Mouse (Mus musculus) neural tube, embryonic 11.5 days (tissue): Measurements from ENCODE around the gene Baat. TPM values are rescaled to one million over a fixed set of nuclear protein-coding genes. Genes with fewer than 3 reads are reported as not detected.

Source experiments
- ATAC-seq: fragments of 200-750 bp; cut with Nextera tagmentation; 2 replicates; pipeline ENCODE4 v1.8.0; 2017; ENCODE audit warnings: moderate number of reproducible peaks, mild to moderate bottlenecking, moderate TSS enrichment, moderate library complexity; ENCODE audit not compliant: insufficient read depth, low FRiP score, low TSS enrichment
- DNase-seq: peaks from one replicate; pipeline ENCODE4 v3.0.0-alpha.2; 2015; ENCODE audit warnings: low spot score
- H3K27ac ChIP-seq: fragments of 300-500 bp; sonication (generic); 2 replicates; pipeline ENCODE4 v1.5.1; 2014; ENCODE audit warnings: low read depth, mild to moderate bottlenecking, low read length
- H3K27me3 ChIP-seq: fragments of 300-500 bp; sonication (generic); 2 replicates; pipeline ENCODE4 v1.6.1; 2014; ENCODE audit warnings: mild to moderate bottlenecking, low read length, mixed read lengths; ENCODE audit not compliant: control insufficient read depth, insufficient read depth
- H3K36me3 ChIP-seq: fragments of 300-500 bp; sonication (generic); 2 replicates; pipeline ENCODE4 v1.6.1; 2014; ENCODE audit warnings: mild to moderate bottlenecking, low read length, moderate library complexity, mixed read lengths; ENCODE audit not compliant: control insufficient read depth, insufficient read depth
- H3K4me1 ChIP-seq: fragments of 300-500 bp; sonication (generic); 2 replicates; pipeline ENCODE4 v1.6.1; 2014; ENCODE audit warnings: low read length, mixed read lengths; ENCODE audit not compliant: control insufficient read depth, insufficient read depth
- H3K4me2 ChIP-seq: fragments of 300-500 bp; sonication (generic); 2 replicates; pipeline ENCODE4 v1.6.1; 2014; ENCODE audit warnings: low read depth, mild to moderate bottlenecking, moderate library complexity
- H3K4me3 ChIP-seq: fragments of 300-500 bp; sonication (generic); 2 replicates; pipeline ENCODE4 v1.5.1; 2014; ENCODE audit warnings: low read depth, low read length
- H3K9ac ChIP-seq: fragments of 300-500 bp; sonication (generic); 2 replicates; pipeline ENCODE4 v1.6.1; 2014; ENCODE audit warnings: mild to moderate bottlenecking, low read length
- H3K9me3 ChIP-seq: fragments of 300-500 bp; sonication (generic); 2 replicates; pipeline ENCODE4 v1.6.1; 2016; ENCODE audit warnings: low read length; ENCODE audit not compliant: control insufficient read depth
- WGBS: fragments of 180-500 bp; shearing (Covaris S2); extraction: QIAGEN DNeasy Blood & Tissue Kit; methylation state at CpG from one replicate; pipeline ENCODE4 v1.1.7; 2014; 5-methylcytosine and 5-hydroxymethylcytosine counted together
- polyA plus RNA-seq: library from polyadenylated mRNA; unstranded; fragments of >200 nt; fragmentation: Nextera tagmentation; extraction: Ambion mirVana; gene quantifications from 2 replicates; pipeline ENCODE4 v1.2.1, GENCODE M21; 2014

Baat gene
- 0.19 and 0.49 TPM in 2 replicates for polyA plus RNA-seq

- no peak for ATAC-seq
- Histone ChIP-seq H3K4me3 (no peak within 1 kb of the TSS), H3K4me2 (no peak within 1 kb of the TSS), H3K27me3 (no peaks in the 10 kb centered on the region), H3K36me3 (no peaks in the 10 kb centered on the region), H3K9ac (no peak within 1 kb of the TSS), H3K9me3 (no peaks in the 10 kb centered on the region), H3K4me1 (no peaks in the 10 kb centered on the region), H3K27ac (no peak within 1 kb of the TSS)
- 87% methylated on average over 3 of the region's 3 CpGs for WGBS
- DNase-seq, result no peak
These were observed at the start of gene Baat for GRCm38 (mm10) chr4:49506386-49506785. Baat (minus strand) TSS chr4:49506557.

GRCm38 (mm10) chr4:49553380-49553779 lies 47.0 kb upstream of the Baat start:
- no peak overlapping the region for H3K9ac ChIP-seq
- WGBS, result 82% methylated on average over 5 of the region's 5 CpGs
- DNase-seq (no peak), ATAC-seq (no peak)
- no peak overlapping the region for H3K4me3 ChIP-seq
- no peaks in the 10 kb centered on the region for H3K36me3 ChIP-seq
- no peaks in the 10 kb centered on the region for H3K4me1 ChIP-seq
- H3K27me3 ChIP-seq, result no peaks in the 10 kb centered on the region
- no peaks in the 10 kb centered on the region for H3K9me3 ChIP-seq
- no peak overlapping the region for H3K27ac ChIP-seq
- no peak overlapping the region for H3K4me2 ChIP-seq

- no peak for DNase-seq
- H3K36me3 ChIP-seq, result no peaks in the 10 kb centered on the region
- WGBS, result 80% methylated on average over 3 of the region's 3 CpGs
- H3K27ac ChIP-seq, result no peak within 1 kb of the TSS
- H3K4me1 ChIP-seq, result no peaks in the 10 kb centered on the region
- no peak within 1 kb of the TSS for H3K4me3 ChIP-seq
- no peak within 1 kb of the TSS for H3K4me2 ChIP-seq
- no peaks in the 10 kb centered on the region for H3K9me3 ChIP-seq
- no peak within 1 kb of the TSS for H3K9ac ChIP-seq
- ATAC-seq, result no peak
- no peaks in the 10 kb centered on the region for H3K27me3 ChIP-seq
These were observed 43.0 kb upstream of the Baat start, which contains the start of gene Aldob for GRCm38 (mm10) chr4:49549383-49549782. Aldob (minus strand) TSS chr4:49549546.

- H3K27ac ChIP-seq, result no peak overlapping the region
- H3K4me3 ChIP-seq, result no peak overlapping the region
- H3K36me3 ChIP-seq, result no peaks in the 10 kb centered on the region
- no peak overlapping the region for H3K9ac ChIP-seq
- DNase-seq (no peak), ATAC-seq (no peak)
- no peaks in the 10 kb centered on the region for H3K9me3 ChIP-seq
- no peaks in the 10 kb centered on the region for H3K4me1 ChIP-seq
- no peaks in the 10 kb centered on the region for H3K27me3 ChIP-seq
- WGBS, result 90% methylated on average over 7 of the region's 7 CpGs
- H3K4me2 ChIP-seq, result no peak overlapping the region
These were observed 41.3 kb upstream of the Baat start for GRCm38 (mm10) chr4:49547544-49548219.

GRCm38 (mm10) chr4:49546873-49547543 lies 40.7 kb upstream of the Baat start:
- no peaks in the 10 kb centered on the region for H3K9me3 ChIP-seq
- H3K4me3 ChIP-seq, result no peak overlapping the region
- H3K27ac ChIP-seq, result no peak overlapping the region
- DNase-seq (no peak), ATAC-seq (no peak)
- no peaks in the 10 kb centered on the region for H3K36me3 ChIP-seq
- no peak overlapping the region for H3K9ac ChIP-seq
- WGBS, result 75% methylated on average over 6 of the region's 6 CpGs
- H3K4me2 ChIP-seq, result no peak overlapping the region
- H3K4me1 ChIP-seq, result no peaks in the 10 kb centered on the region
- no peaks in the 10 kb centered on the region for H3K27me3 ChIP-seq

GRCm38 (mm10) chr4:49546026-49546425 lies 39.7 kb upstream of the Baat start:
- Histone ChIP-seq H3K27me3 (no peaks in the 10 kb centered on the region), H3K27ac (no peak overlapping the region), H3K9me3 (no peaks in the 10 kb centered on the region), H3K4me2 (no peak overlapping the region), H3K36me3 (no peaks in the 10 kb centered on the region), H3K4me1 (no peaks in the 10 kb centered on the region), H3K4me3 (no peak overlapping the region), H3K9ac (no peak overlapping the region)
- ATAC-seq (no peak), DNase-seq (no peak)
- 90% methylated on average over 2 of the region's 2 CpGs for WGBS

GRCm38 (mm10) chr4:49540966-49541365 lies 34.6 kb upstream of the Baat start:
- H3K4me3 ChIP-seq, result no peak overlapping the region
- H3K9me3 ChIP-seq, result no peaks in the 10 kb centered on the region
- WGBS, result 78% methylated on average over 3 of the region's 3 CpGs
- H3K4me2 ChIP-seq, result no peak overlapping the region
- H3K4me1 ChIP-seq, result no peaks in the 10 kb centered on the region
- no peak overlapping the region for H3K9ac ChIP-seq
- no peak for ATAC-seq
- no peaks in the 10 kb centered on the region for H3K36me3 ChIP-seq
- DNase-seq, result no peak
- H3K27ac ChIP-seq, result no peak overlapping the region
- no peaks in the 10 kb centered on the region for H3K27me3 ChIP-seq

- H3K4me2 ChIP-seq, result no peak overlapping the region
- no peaks in the 10 kb centered on the region for H3K9me3 ChIP-seq
- no peak overlapping the region for H3K4me3 ChIP-seq
- H3K9ac ChIP-seq, result no peak overlapping the region
- H3K27me3 ChIP-seq, result no peaks in the 10 kb centered on the region
- no peak overlapping the region for H3K27ac ChIP-seq
- H3K4me1 ChIP-seq, result no peaks in the 10 kb centered on the region
- no peaks in the 10 kb centered on the region for H3K36me3 ChIP-seq
- no peak for ATAC-seq
- 80% methylated on average over 6 of the region's 6 CpGs for WGBS
- DNase-seq, result no peak
These were observed 33.3 kb upstream of the Baat start for GRCm38 (mm10) chr4:49539665-49540064.

- Histone ChIP-seq H3K9ac (no peak overlapping the region), H3K4me1 (no peaks in the 10 kb centered on the region), H3K4me2 (no peak overlapping the region), H3K36me3 (no peaks in the 10 kb centered on the region), H3K27me3 (no peaks in the 10 kb centered on the region), H3K27ac (no peak overlapping the region), H3K4me3 (no peak overlapping the region), H3K9me3 (no peaks in the 10 kb centered on the region)
- WGBS, result 90% methylated on average over 4 of the region's 4 CpGs
- ATAC-seq (no peak), DNase-seq (no peak)
These were observed 30.3 kb upstream of the Baat start for GRCm38 (mm10) chr4:49536671-49537070.
